Mouse (Mus musculus): Measurements from ENCODE around the gene Map1s.

DNA sequence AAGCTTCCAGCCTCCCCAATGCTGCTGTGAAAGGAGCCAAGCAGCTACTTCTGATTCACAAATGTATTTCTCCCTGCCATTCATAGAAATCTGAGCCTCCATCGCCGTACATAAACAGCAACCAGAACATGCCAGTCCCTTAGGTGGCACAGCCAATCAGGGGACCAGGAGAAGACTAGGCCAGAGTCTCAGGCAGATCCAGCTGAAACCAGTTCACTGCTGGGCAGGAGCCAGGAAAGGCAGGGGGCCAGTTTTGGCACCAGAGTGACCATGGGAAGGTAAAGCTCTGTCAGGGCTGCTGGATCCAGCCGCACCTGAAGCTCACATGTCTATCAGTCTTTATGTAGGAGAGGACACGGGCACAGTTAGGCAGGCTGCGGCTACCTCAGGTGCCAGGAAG, 15.1 kb upstream of the Map1s start:
- TF ChIP-seq CTCF (IDR thresholded peaks at IDR 0.05; ENCODE audit: low read depth), result no peak
- TF ChIP-seq EP300 (IDR thresholded peaks at IDR 0.05; ENCODE audit: low read depth), result no peak

Data from liver, embryonic 14.5 days (tissue).